Mouse (Mus musculus) urinary bladder, postnatal 4 days (tissue): ENCODE results near the gene Ssc5d.

Experiments
- DNase-seq, 2 experiments: peaks; one replicate each; pipeline ENCODE4 v3.0.0; 2021 to 2022; ENCODE audit warnings: low spot score in 2 of 2

Ssc5d gene

GRCm38 (mm10) chr7:4919971-4920370 is 5.6 kb upstream of the Ssc5d start:
- DNase-seq, result no peak

GRCm38 (mm10) chr7:4920496-4920895 is 5.1 kb upstream of the Ssc5d start:
- DNase-seq, result no peak

- no peak for DNase-seq
Measured at GRCm38 (mm10) chr7:4920976-4921823, 4.4 kb upstream of the Ssc5d start.

- DNase-seq, result no peak
Measured at GRCm38 (mm10) chr7:4921824-4922482, 3.6 kb upstream of the Ssc5d start, which contains the start of gene Nat14. TSS of gene Nat14 (plus strand) at chr7:4922028.

- DNase-seq, result no peak
Measured at GRCm38 (mm10) chr7:4922508-4922907, 3.1 kb upstream of the Ssc5d start.

- no peak for DNase-seq
Measured at GRCm38 (mm10) chr7:4922931-4923565, 2.5 kb upstream of the Ssc5d start.

GRCm38 (mm10) chr7:4923586-4924364 is 1.8 kb upstream of the Ssc5d start:
- DNase-seq, result no peak

- DNase-seq, result no peak
Measured at GRCm38 (mm10) chr7:4924483-4924882, 1.1 kb upstream of the Ssc5d start.

GRCm38 (mm10) chr7:4924891-4925301 is 689 bp upstream of the Ssc5d start:
- no peak for DNase-seq

GRCm38 (mm10) chr7:4926849-4927248 is 1.3 kb downstream of the Ssc5d start:
- DNase-seq, result no peak

GRCm38 (mm10) chr7:4927711-4928110 is 2.1 kb downstream of the Ssc5d start:
- DNase-seq, result no peak

GRCm38 (mm10) chr7:4928323-4928722 is 2.7 kb downstream of the Ssc5d start:
- no peak for DNase-seq

GRCm38 (mm10) chr7:4933103-4933502 is 7.5 kb downstream of the Ssc5d start:
- DNase-seq, result no peak

GRCm38 (mm10) chr7:4934160-4934914 is 8.8 kb downstream of the Ssc5d start:
- DNase-seq, result no peak

GRCm38 (mm10) chr7:4936832-4937231 is 11.2 kb downstream of the Ssc5d start:
- DNase-seq, result no peak

GRCm38 (mm10) chr7:4937392-4937791 is 11.8 kb downstream of the Ssc5d start:
- no peak for DNase-seq

GRCm38 (mm10) chr7:4938456-4938855 is 12.9 kb downstream of the Ssc5d start:
- no peak for DNase-seq

- peak in 1 of 2 experiments; percentile 83 for DNase-seq
Measured at GRCm38 (mm10) chr7:4940068-4940479, 14.5 kb downstream of the Ssc5d start.

- DNase-seq, result no peak
Measured at GRCm38 (mm10) chr7:4942673-4943072, 17.1 kb downstream of the Ssc5d start.

- DNase-seq, result peak; percentile 83 to 94
Measured at GRCm38 (mm10) chr7:4943223-4943815, 17.7 kb downstream of the Ssc5d start.

GRCm38 (mm10) chr7:4947855-4948254 is 22.3 kb downstream of the Ssc5d start:
- DNase-seq, result peak in 1 of 2 experiments; percentile 69
